Mouse (Mus musculus) liver, postnatal 0 days (tissue): ENCODE data around the gene Nfib. TPM values are rescaled to one million over a fixed set of nuclear protein-coding genes. Genes with fewer than 3 reads are reported as not detected.

Source experiments
- ATAC-seq: fragments of 200-750 bp; cut with Nextera tagmentation; 2 replicates; pipeline ENCODE4 v1.8.0; 2017; ENCODE audit warnings: mild to moderate bottlenecking, moderate library complexity
- DNase-seq: peaks from one replicate; pipeline ENCODE4 v3.0.0-alpha.2; 2016
- H3K27ac ChIP-seq: fragments of 300-500 bp; sonication (generic); 2 replicates; pipeline ENCODE4 v1.5.1; 2014; ENCODE audit warnings: antibody characterized with exemption, moderate library complexity, mild to moderate bottlenecking, low read depth
- H3K27me3 ChIP-seq: fragments of 300-500 bp; sonication (generic); 2 replicates; pipeline ENCODE4 v1.6.1; 2014; ENCODE audit warnings: low read length, control low read depth, mixed read lengths; ENCODE audit not compliant: insufficient read depth
- H3K36me3 ChIP-seq: fragments of 300-500 bp; sonication (generic); replicated peaks from 2 replicates; pipeline ENCODE4 v1.6.1; 2014; ENCODE audit warnings: mild to moderate bottlenecking, control low read depth, low read length, moderate library complexity, mixed read lengths; ENCODE audit not compliant: insufficient read depth
- H3K4me1 ChIP-seq: fragments of 300-500 bp; sonication (generic); 2 replicates; pipeline ENCODE4 v1.6.1; 2014; ENCODE audit warnings: antibody characterized with exemption, mild to moderate bottlenecking, control low read depth; ENCODE audit not compliant: insufficient read depth
- H3K4me2 ChIP-seq: fragments of 300-500 bp; sonication (generic); 2 replicates; pipeline ENCODE4 v1.6.1; 2014; ENCODE audit warnings: low read depth, mild to moderate bottlenecking, low read length, moderate library complexity, mixed read lengths
- H3K4me3 ChIP-seq: fragments of 300-500 bp; sonication (generic); 2 replicates; pipeline ENCODE4 v1.5.1; 2014; ENCODE audit warnings: low read depth, low read length
- H3K9ac ChIP-seq: fragments of 300-500 bp; sonication (generic); replicated peaks from 2 replicates; pipeline ENCODE4 v1.6.1; 2014; ENCODE audit warnings: mild to moderate bottlenecking, moderate library complexity
- H3K9me3 ChIP-seq: fragments of 300-500 bp; sonication (generic); 2 replicates; pipeline ENCODE4 v1.6.1; 2016; ENCODE audit warnings: mild to moderate bottlenecking, control low read depth, low read length, mixed read lengths
- CTCF ChIP-seq: sonication (generic); IDR thresholded peaks from 2 replicates; pipeline ENCODE4 v1.5.1; 2016; ENCODE audit warnings: antibody characterized with exemption, low read depth
- EP300 ChIP-seq: IDR thresholded peaks from 2 replicates; pipeline ENCODE4 v1.6.1; 2016; ENCODE audit warnings: antibody characterized with exemption, low read depth, mild to moderate bottlenecking
- WGBS: fragments of 180-500 bp; shearing (Covaris S2); extraction: QIAGEN DNeasy Blood & Tissue Kit; methylation state at CpG from one replicate; pipeline ENCODE4 v1.1.7; 2014; ENCODE audit not compliant: insufficient replicate concordance; 5-methylcytosine and 5-hydroxymethylcytosine counted together
- polyA plus RNA-seq: library from polyadenylated mRNA; unstranded; fragments of >200 nt; fragmentation: Nextera tagmentation; extraction: Ambion mirVana; gene quantifications from 2 replicates; pipeline ENCODE4 v1.2.1, GENCODE M21; 2015

The Nfib gene
- 7.7 and 8.3 TPM in 2 replicates for polyA plus RNA-seq

GRCm38 (mm10) chr4:82704841-82705794 is at the start of gene Nfib:
TSS of gene Nfib (minus strand) at chr4:82705750.
- Histone ChIP-seq H3K4me3 (no peak within 1 kb of the TSS), H3K4me1 (no peaks in the 10 kb centered on the region), H3K27me3 (no peaks in the 10 kb centered on the region), H3K9me3 (no peaks in the 10 kb centered on the region), H3K36me3 (no peaks in the 10 kb centered on the region), H3K9ac (no peak within 1 kb of the TSS), H3K27ac (no peak within 1 kb of the TSS), H3K4me2 (no peak within 1 kb of the TSS)
- WGBS = 58% methylated on average over 23 of the region's 23 CpGs
- ATAC-seq = no peak
- no peak for DNase-seq
- no peak for TF ChIP-seq EP300

- Histone ChIP-seq H3K4me1 (no peaks in the 10 kb centered on the region), H3K4me2 (no peak overlapping the region), H3K36me3 (no peaks in the 10 kb centered on the region), H3K4me3 (no peak overlapping the region), H3K27ac (no peak overlapping the region), H3K9ac (no peak overlapping the region), H3K27me3 (no peaks in the 10 kb centered on the region), H3K9me3 (no peaks in the 10 kb centered on the region)
- ATAC-seq (no peak), DNase-seq (no peak)
- no peak for TF ChIP-seq EP300
- no peak for TF ChIP-seq CTCF
- WGBS = 21% methylated on average over 5 of the region's 5 CpGs
Observed at GRCm38 (mm10) chr4:82735764-82736163, 30.2 kb upstream of the Nfib start.

GRCm38 (mm10) chr4:82734765-82735481 is 29.4 kb upstream of the Nfib start:
- H3K9ac ChIP-seq = no peak overlapping the region
- H3K36me3 ChIP-seq = no peaks in the 10 kb centered on the region
- no peak overlapping the region for H3K4me3 ChIP-seq
- ATAC-seq (no peak), DNase-seq (no peak)
- H3K27me3 ChIP-seq = no peaks in the 10 kb centered on the region
- H3K4me2 ChIP-seq = no peak overlapping the region
- H3K27ac ChIP-seq = no peak overlapping the region
- H3K4me1 ChIP-seq = no peaks in the 10 kb centered on the region
- TF ChIP-seq EP300 = no peak
- no peak for TF ChIP-seq CTCF
- 80% methylated on average over 22 of the region's 22 CpGs for WGBS
- H3K9me3 ChIP-seq = no peaks in the 10 kb centered on the region

GRCm38 (mm10) chr4:82734348-82734747 is 28.8 kb upstream of the Nfib start:
- ATAC-seq = no peak
- DNase-seq = no peak
- TF ChIP-seq CTCF (no peak), EP300 (no peak)
- Histone ChIP-seq H3K27me3 (no peaks in the 10 kb centered on the region), H3K27ac (no peak overlapping the region), H3K4me3 (no peak overlapping the region), H3K9ac (no peak overlapping the region), H3K4me1 (no peaks in the 10 kb centered on the region), H3K36me3 (no peaks in the 10 kb centered on the region), H3K9me3 (no peaks in the 10 kb centered on the region), H3K4me2 (no peak overlapping the region)
- 34% methylated on average over 5 of the region's 5 CpGs for WGBS

- H3K4me3 ChIP-seq = no peak overlapping the region
- ATAC-seq = no peak
- 90% methylated on average over 3 of the region's 3 CpGs for WGBS
Observed at GRCm38 (mm10) chr4:82733636-82734035, 28.1 kb upstream of the Nfib start.

GRCm38 (mm10) chr4:82730248-82730887 is 24.8 kb upstream of the Nfib start:
- H3K4me1 ChIP-seq = no peaks in the 10 kb centered on the region
- no peaks in the 10 kb centered on the region for H3K9me3 ChIP-seq
- H3K27me3 ChIP-seq = no peaks in the 10 kb centered on the region
- H3K4me2 ChIP-seq = no peak overlapping the region
- TF ChIP-seq CTCF (no peak), EP300 (no peak)
- H3K36me3 ChIP-seq = no peaks in the 10 kb centered on the region
- ATAC-seq = no peak
- WGBS = 77% methylated on average over 5 of the region's 5 CpGs
- no peak overlapping the region for H3K4me3 ChIP-seq
- DNase-seq = no peak
- no peak overlapping the region for H3K27ac ChIP-seq
- no peak overlapping the region for H3K9ac ChIP-seq

More at GRCm38 (mm10) chr4:82733636-82734035, 28.1 kb upstream of the Nfib start:
- H3K36me3 ChIP-seq = no peaks in the 10 kb centered on the region
- H3K27ac ChIP-seq = no peak overlapping the region
- no peak overlapping the region for H3K9ac ChIP-seq
- no peaks in the 10 kb centered on the region for H3K27me3 ChIP-seq
- H3K4me2 ChIP-seq = no peak overlapping the region
- no peak for DNase-seq
- TF ChIP-seq EP300 = no peak
- no peak for TF ChIP-seq CTCF
- H3K9me3 ChIP-seq = no peaks in the 10 kb centered on the region
- no peaks in the 10 kb centered on the region for H3K4me1 ChIP-seq
